ENCODE assay signal across 30 mouse cellular contexts in genomic region chr14:21696186-21696830, GRCm38 (mm10). TPM values are rescaled to one million over a fixed set of nuclear protein-coding genes. Genes with fewer than 3 reads are reported as not detected.
DNase-seq lines count a peak whose midpoint lies in the region; ATAC-seq and TF ChIP-seq lines count a peak whose summit lies in the region.
"Had no signal": no experiment of that assay in that cellular context is flagged by ENCODE, and none has a peak within 500 bp of the region (broad histone marks: within the 10 kb centered on the region; RNA-seq: fewer than 3 reads in every experiment).

No protein-coding gene starts in this region.

- TF ChIP-seq POLR2A in thymus, adult 2 months (IDR thresholded peaks at IDR 0.05; ENCODE audit: control insufficient read depth, extremely low read depth, insufficient read depth, low read length, poor library complexity), result no peak

- no peak for TF ChIP-seq CTCF in liver, postnatal 0 days (IDR thresholded peaks at IDR 0.05; ENCODE audit: low read depth)
- no peak for TF ChIP-seq CTCF in thymus, adult 2 months (IDR thresholded peaks at IDR 0.05; ENCODE audit: borderline replicate concordance, control insufficient read depth, extremely low read depth, insufficient read depth, low read length, poor library complexity)

- 58% methylated on average over 7 of the region's 7 CpGs for WGBS in liver, embryonic 13.5 days (ENCODE audit: insufficient replicate concordance)
- 72% methylated on average over 7 of the region's 7 CpGs for WGBS in liver, postnatal 0 days (ENCODE audit: insufficient replicate concordance)
- 93% methylated on average over 7 of the region's 7 CpGs for WGBS in thymus, adult 2 months

- H3K27me3 ChIP-seq in liver, embryonic 13.5 days, result no peaks in the 10 kb centered on the region
- no peaks in the 10 kb centered on the region for H3K27me3 ChIP-seq in liver, postnatal 0 days (ENCODE audit: insufficient read depth, low read length)
- no peaks in the 10 kb centered on the region for H3K27me3 ChIP-seq in thymus, adult 2 months (ENCODE audit: control insufficient read depth, insufficient read depth, low read length)
- H3K27me3 ChIP-seq: embryonic facial prominence, embryonic 15.5 days; forebrain, embryonic 12.5 days; heart, embryonic 13.5 days; hindbrain, embryonic 15.5 days; midbrain, embryonic 12.5 days; neural tube, embryonic 12.5 days had no signal

- no peak for TF ChIP-seq EP300 in liver, postnatal 0 days (IDR thresholded peaks at IDR 0.05; ENCODE audit: low read depth)

- no peak for ATAC-seq in liver, embryonic 13.5 days (ENCODE audit: low read depth)
- ATAC-seq in liver, postnatal 0 days, result no peak
- ATAC-seq: inflammation-experienced regulatory T-cells, adult 6 months had no signal

- peak; percentile 25 for DNase-seq in kidney, adult 18-20 months
- no peak for DNase-seq in kidney, postnatal 4 days
- peak; percentile 57 for DNase-seq in liver, embryonic 13.5 days
- DNase-seq in liver, postnatal 0 days, result no peak
- DNase-seq in kidney, postnatal 25 days, result peak; percentile 48 to 75
- peak; percentile 61 for DNase-seq in yolk sac, embryonic 10.5 days (ENCODE audit: low spot score)
- no peak for DNase-seq in thymus, adult 2 months
- no peak for DNase-seq in Muller cell, postnatal 12 days (ENCODE audit: inconsistent ontology term)
- DNase-seq: adrenal gland, postnatal 36 days; cerebellum, adult 8-10 months; cerebellum, postnatal 25 days; gastrocnemius, postnatal 10 days; heart, postnatal 10 days; lung, postnatal 4 days; thymus, postnatal 4 days had no signal

- H3K36me3 ChIP-seq in liver, embryonic 13.5 days, result no peaks in the 10 kb centered on the region
- H3K36me3 ChIP-seq in liver, postnatal 0 days (replicated peaks; ENCODE audit: insufficient read depth, low read length), result no peaks in the 10 kb centered on the region
- H3K36me3 ChIP-seq in thymus, adult 2 months (ENCODE audit: control insufficient read depth, insufficient read depth, low read length), result no peaks in the 10 kb centered on the region
- H3K36me3 ChIP-seq: embryonic facial prominence, embryonic 10.5 days; embryonic facial prominence, embryonic 15.5 days; forebrain, embryonic 12.5 days; heart, embryonic 13.5 days; hindbrain, embryonic 10.5 days; hindbrain, embryonic 15.5 days; midbrain, embryonic 12.5 days; neural tube, embryonic 12.5 days had no signal

- H3K9me3 ChIP-seq in liver, embryonic 13.5 days (replicated peaks), result peaks cover 3% of the 10 kb centered on the region; the same call in 1 of the 2 replicates
- H3K9me3 ChIP-seq in liver, postnatal 0 days (ENCODE audit: low read length), result peaks cover 4% of the 10 kb centered on the region; the same call in 1 of the 2 replicates
- H3K9me3 ChIP-seq: hindbrain, embryonic 15.5 days had no signal

- H3K4me3 ChIP-seq in liver, embryonic 13.5 days (replicated peaks), result no peak overlapping the region
- H3K4me3 ChIP-seq in liver, postnatal 0 days (ENCODE audit: low read depth, low read length), result no peak overlapping the region
- H3K4me3 ChIP-seq in thymus, adult 2 months (ENCODE audit: control insufficient read depth, insufficient read depth, low read length), result no peak overlapping the region
- H3K4me3 ChIP-seq: embryonic facial prominence, embryonic 10.5 days; embryonic facial prominence, embryonic 15.5 days; forebrain, embryonic 12.5 days; heart, embryonic 13.5 days; hindbrain, embryonic 10.5 days; hindbrain, embryonic 15.5 days; megakaryocyte, embryonic 14.5 days; midbrain, embryonic 12.5 days; myocyte; neural tube, embryonic 12.5 days had no signal

- peaks cover 13% of the 10 kb centered on the region for H3K4me1 ChIP-seq in liver, embryonic 13.5 days (replicated peaks)
- H3K4me1 ChIP-seq in liver, postnatal 0 days (ENCODE audit: insufficient read depth), result no peaks in the 10 kb centered on the region
- H3K4me1 ChIP-seq in thymus, adult 2 months (replicated peaks; ENCODE audit: control insufficient read depth, insufficient read depth, low read length), result no peaks in the 10 kb centered on the region
- H3K4me1 ChIP-seq: embryonic facial prominence, embryonic 10.5 days; hindbrain, embryonic 15.5 days; midbrain, embryonic 12.5 days; neural tube, embryonic 12.5 days had no signal

- no peak overlapping the region for H3K9ac ChIP-seq in liver, embryonic 13.5 days
- no peak overlapping the region for H3K9ac ChIP-seq in liver, postnatal 0 days (replicated peaks)
- H3K9ac ChIP-seq: embryonic facial prominence, embryonic 15.5 days; forebrain, embryonic 12.5 days; heart, embryonic 13.5 days; hindbrain, embryonic 15.5 days; midbrain, embryonic 12.5 days; neural tube, embryonic 12.5 days had no signal

- H3K27ac ChIP-seq in liver, embryonic 13.5 days, result no peak overlapping the region
- no peak overlapping the region for H3K27ac ChIP-seq in liver, postnatal 0 days (ENCODE audit: low read depth)
- no peak overlapping the region for H3K27ac ChIP-seq in thymus, adult 2 months (ENCODE audit: control insufficient read depth, insufficient read depth, low read length)
- H3K27ac ChIP-seq: embryonic facial prominence, embryonic 10.5 days; embryonic facial prominence, embryonic 15.5 days; forebrain, embryonic 12.5 days; heart, embryonic 13.5 days; hindbrain, embryonic 10.5 days; hindbrain, embryonic 15.5 days; kidney, postnatal 0 days; midbrain, embryonic 12.5 days; neural tube, embryonic 12.5 days had no signal

- H3K4me2 ChIP-seq in liver, embryonic 13.5 days, result no peak overlapping the region
- no peak overlapping the region for H3K4me2 ChIP-seq in liver, postnatal 0 days (ENCODE audit: low read depth, low read length)
- H3K4me2 ChIP-seq: embryonic facial prominence, embryonic 15.5 days; forebrain, embryonic 12.5 days; heart, embryonic 13.5 days; hindbrain, embryonic 15.5 days; midbrain, embryonic 12.5 days; neural tube, embryonic 12.5 days had no signal

RNA-seq across cellular contexts. Expression of gene Dupd1, which starts 18.1 kb away (rescaled TPM):
- not detected in 2 replicates for polyA plus RNA-seq in liver, embryonic 13.5 days (2015; fragmentation: Nextera tagmentation; extraction: Ambion mirVana)
- polyA plus RNA-seq in liver, postnatal 0 days (2015; fragmentation: Nextera tagmentation; extraction: Ambion mirVana), result 0.15 TPM in 1 of 2 replicates, not detected in the other
- polyA plus RNA-seq in thymus, adult 2 months (2012; rRNA removed), result 0.24 TPM in 1 of 2 replicates, not detected in the other
- polyA plus RNA-seq: embryonic facial prominence, embryonic 10.5 days; embryonic facial prominence, embryonic 15.5 days; forebrain, embryonic 12.5 days; inflammation-experienced regulatory T-cells, adult 6 months; kidney, postnatal 0 days; lung, embryonic 16.5 days; midbrain, embryonic 12.5 days; neural tube, embryonic 12.5 days had no signal

RNA-seq across cellular contexts. Expression of gene Samd8, which starts 54.0 kb away (rescaled TPM):
- 3.7 and 4.9 TPM in 2 replicates for polyA plus RNA-seq in liver, embryonic 13.5 days (2015; fragmentation: Nextera tagmentation; extraction: Ambion mirVana)
- polyA plus RNA-seq in liver, postnatal 0 days (2015; fragmentation: Nextera tagmentation; extraction: Ambion mirVana), result 3.8 and 4.1 TPM in 2 replicates
- polyA plus RNA-seq in thymus, adult 2 months (2012; rRNA removed), result 12.1 and 13.3 TPM in 2 replicates

RNA-seq across cellular contexts. Expression of gene Dusp13, which starts 54.7 kb away (rescaled TPM):
- not detected in 2 replicates for polyA plus RNA-seq in liver, embryonic 13.5 days (2015; fragmentation: Nextera tagmentation; extraction: Ambion mirVana)
- 0.24 TPM in 1 of 2 replicates, not detected in the other for polyA plus RNA-seq in liver, postnatal 0 days (2015; fragmentation: Nextera tagmentation; extraction: Ambion mirVana)
- 0.20 and 0.75 TPM in 2 replicates for polyA plus RNA-seq in thymus, adult 2 months (2012; rRNA removed)
- polyA plus RNA-seq: brain, embryonic 14.5 days; embryonic facial prominence, embryonic 10.5 days; forebrain, embryonic 12.5 days; heart, embryonic 13.5 days; hindbrain, embryonic 10.5 days; hindbrain, embryonic 15.5 days; inflammation-experienced regulatory T-cells, adult 6 months; kidney, postnatal 0 days; midbrain, embryonic 12.5 days; midbrain, postnatal 0 days had no signal

Comparison
In these comparisons a context has a peak if more than half of its experiments do, and no peak if none do; other contexts are left out.
1. DNase-seq: peak in kidney, adult 18-20 months (single experiment), liver, embryonic 13.5 days (single experiment), kidney, postnatal 25 days (2 of 2) and yolk sac, embryonic 10.5 days (single experiment); none in kidney, postnatal 4 days (0 of 2), liver, postnatal 0 days (single experiment), thymus, adult 2 months (single experiment) and Muller cell, postnatal 12 days (single experiment).